Comparison of ENCODE assay signal across 24 mouse cellular contexts in the genomic region with DNA sequence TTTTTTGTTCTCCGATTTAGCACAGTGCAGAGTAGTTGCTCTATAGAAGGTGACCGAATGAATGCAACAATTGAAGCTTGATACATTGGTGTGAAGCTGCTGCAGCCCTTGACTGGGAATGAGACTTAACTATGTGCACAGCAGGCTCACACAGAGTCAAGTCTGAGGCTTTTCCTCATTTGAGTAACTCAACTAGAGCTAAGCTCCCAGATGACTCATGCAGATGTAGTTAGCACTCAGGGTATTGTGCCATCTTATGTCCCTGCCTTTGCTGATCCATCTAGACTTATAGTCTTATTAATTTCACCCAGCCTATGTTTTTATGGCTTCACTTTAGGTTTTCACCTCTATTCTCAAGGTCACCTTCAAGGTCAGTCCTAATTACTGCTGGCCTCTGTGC.
DNase-seq lines count a peak whose midpoint lies in the region; ATAC-seq lines count a peak whose summit lies in the region.
"Had no signal": no experiment of that assay in that cellular context is flagged by ENCODE, and none has a peak within 500 bp of the region (broad histone marks: within the 10 kb centered on the region; RNA-seq: fewer than 3 reads in every experiment).

No protein-coding gene starts in this region.

- DNase-seq in heart, adult 11 months, result peak; percentile 46
- peak; percentile 60 for DNase-seq in NIH3T3 (ENCODE audit: low read depth)
- no peak for DNase-seq in right cerebral cortex, postnatal 4 days
- no peak for DNase-seq in cerebellum, adult 8-10 months
- DNase-seq: adrenal gland, postnatal 25 days; cerebellum, adult 11-12 months; cerebellum, adult 9-11 months; cerebellum, postnatal 36 days; embryo, embryonic 11 days; gastrocnemius, postnatal 36 days had no signal

- H3K27me3 ChIP-seq in heart, embryonic 11.5 days (ENCODE audit: control insufficient read depth, insufficient read depth, low read length), result no peaks in the 10 kb centered on the region
- H3K27me3 ChIP-seq: forebrain, embryonic 12.5 days; heart, embryonic 12.5 days had no signal

- 86% methylated on average over 2 of the region's 2 CpGs for WGBS in heart, embryonic 11.5 days (ENCODE audit: insufficient replicate concordance)

- ATAC-seq in heart, embryonic 11.5 days (replicated peaks; ENCODE audit: insufficient number of reproducible peaks, low FRiP score, low TSS enrichment), result no peak
- 0 out of 2 replicates have a peak, but pooled peaks have one; percentile 20 for ATAC-seq in common myeloid progenitor, adult 5-6 weeks (replicated peaks; ENCODE audit: low read depth, poor library complexity, severe bottlenecking)
- ATAC-seq in erythroblast, adult 5-6 weeks (replicated peaks; ENCODE audit: low FRiP score, poor library complexity, severe bottlenecking), result no peak
- ATAC-seq: activated CD4-positive, CD25-positive, alpha-beta regulatory T cell, adult 4 months; forebrain, embryonic 16.5 days; intestine, embryonic 16.5 days had no signal

- H3K4me3 ChIP-seq in heart, embryonic 11.5 days (ENCODE audit: low read depth, low read length), result no peak overlapping the region
- H3K4me3 ChIP-seq: embryonic facial prominence, embryonic 12.5 days; forebrain, embryonic 12.5 days; gastrocnemius, adult 2 months; heart, adult 2 months; heart, embryonic 12.5 days; hindbrain, embryonic 10.5 days had no signal

- no peaks in the 10 kb centered on the region for H3K36me3 ChIP-seq in heart, embryonic 11.5 days (ENCODE audit: control insufficient read depth, insufficient read depth, low read length)
- H3K36me3 ChIP-seq: embryonic facial prominence, embryonic 12.5 days; forebrain, embryonic 12.5 days; G1E; heart, embryonic 12.5 days; hindbrain, embryonic 10.5 days had no signal

- no peaks in the 10 kb centered on the region for H3K9me3 ChIP-seq in heart, embryonic 11.5 days (replicated peaks; ENCODE audit: control insufficient read depth, low read length)
- H3K9me3 ChIP-seq: embryonic facial prominence, embryonic 12.5 days; forebrain, embryonic 12.5 days; G1E; heart, embryonic 12.5 days; hindbrain, embryonic 10.5 days had no signal

- peaks cover 8% of the 10 kb centered on the region; the same call in 1 of the 2 replicates for H3K4me1 ChIP-seq in heart, embryonic 11.5 days (ENCODE audit: control insufficient read depth, insufficient read depth, low read length)
- H3K4me1 ChIP-seq: embryonic facial prominence, embryonic 12.5 days; forebrain, embryonic 12.5 days had no signal

- H3K9ac ChIP-seq in heart, embryonic 11.5 days (ENCODE audit: low read depth, low read length), result no peak overlapping the region
- H3K9ac ChIP-seq: embryonic facial prominence, embryonic 12.5 days; forebrain, embryonic 12.5 days; heart, embryonic 12.5 days; hindbrain, embryonic 14.5 days had no signal

- no peak overlapping the region for H3K4me2 ChIP-seq in heart, embryonic 11.5 days
- H3K4me2 ChIP-seq: embryonic facial prominence, embryonic 12.5 days; forebrain, embryonic 12.5 days; hindbrain, embryonic 14.5 days had no signal

- H3K27ac ChIP-seq in heart, embryonic 11.5 days (ENCODE audit: low read depth, low read length), result no peak overlapping the region
- H3K27ac ChIP-seq: embryonic facial prominence, embryonic 12.5 days; forebrain, embryonic 12.5 days; gastrocnemius, adult 2 months; heart, adult 2 months; hindbrain, embryonic 10.5 days; hindbrain, embryonic 14.5 days had no signal

Comparison
In these comparisons a context has a peak if more than half of its experiments do, and no peak if none do; other contexts are left out.
1. DNase-seq: peak in heart, adult 11 months (single experiment) and NIH3T3 (single experiment); none in right cerebral cortex, postnatal 4 days (single experiment) and cerebellum, adult 8-10 months (single experiment).